Mouse (Mus musculus): ENCODE data around the gene Gsg1l.

Gsg1l gene

GRCm38 (mm10) chr7:126031598-126032364, 50.4 kb downstream of the Gsg1l start:
- no peak for DNase-seq (ENCODE audit: low read depth, low spot score)

GRCm38 (mm10) chr7:126027410-126027809, 54.8 kb downstream of the Gsg1l start:
- DNase-seq (ENCODE audit: low read depth, low spot score): no peak

GRCm38 (mm10) chr7:126026600-126026999, 55.6 kb downstream of the Gsg1l start:
- DNase-seq (ENCODE audit: low read depth, low spot score): no peak

- DNase-seq (ENCODE audit: low read depth, low spot score): no peak
These were observed 62.2 kb downstream of the Gsg1l start for GRCm38 (mm10) chr7:126019966-126020365.

GRCm38 (mm10) chr7:126019321-126019720, 62.9 kb downstream of the Gsg1l start:
- peak; percentile 40 for DNase-seq (ENCODE audit: low read depth, low spot score)

- DNase-seq (ENCODE audit: low read depth, low spot score): no peak
These were observed 64.8 kb downstream of the Gsg1l start for GRCm38 (mm10) chr7:126017455-126017854.

- no peak for DNase-seq (ENCODE audit: low read depth, low spot score)
These were observed 69.7 kb downstream of the Gsg1l start for GRCm38 (mm10) chr7:126012325-126013021.

- no peak for DNase-seq (ENCODE audit: low read depth, low spot score)
These were observed 73.4 kb downstream of the Gsg1l start for GRCm38 (mm10) chr7:126008789-126009148.

- no peak for DNase-seq (ENCODE audit: low read depth, low spot score)
These were observed 73.9 kb downstream of the Gsg1l start for GRCm38 (mm10) chr7:126008139-126008788.

- DNase-seq (ENCODE audit: low read depth, low spot score): peak; percentile 21
These were observed 74.9 kb downstream of the Gsg1l start for GRCm38 (mm10) chr7:126007132-126007910.

- no peak for DNase-seq (ENCODE audit: low read depth, low spot score)
These were observed 76.9 kb downstream of the Gsg1l start for GRCm38 (mm10) chr7:126005274-126005673.

GRCm38 (mm10) chr7:126001683-126002082, 80.5 kb downstream of the Gsg1l start:
- DNase-seq (ENCODE audit: low read depth, low spot score): no peak

GRCm38 (mm10) chr7:125999921-126000320, 82.3 kb downstream of the Gsg1l start:
- no peak for DNase-seq (ENCODE audit: low read depth, low spot score)

- no peak for DNase-seq (ENCODE audit: low read depth, low spot score)
These were observed 86.1 kb downstream of the Gsg1l start for GRCm38 (mm10) chr7:125996151-125996550.

- no peak for DNase-seq (ENCODE audit: low read depth, low spot score)
These were observed 89.8 kb downstream of the Gsg1l start for GRCm38 (mm10) chr7:125992356-125992891.

- DNase-seq (ENCODE audit: low read depth, low spot score): no peak
These were observed 90.4 kb downstream of the Gsg1l start for GRCm38 (mm10) chr7:125991846-125992245.

- DNase-seq (ENCODE audit: low read depth, low spot score): no peak
These were observed 92.2 kb downstream of the Gsg1l start for GRCm38 (mm10) chr7:125989969-125990368.

GRCm38 (mm10) chr7:125989489-125989888, 92.7 kb downstream of the Gsg1l start:
- no peak for DNase-seq (ENCODE audit: low read depth, low spot score)

GRCm38 (mm10) chr7:125988326-125988725, 93.9 kb downstream of the Gsg1l start:
- no peak for DNase-seq (ENCODE audit: low read depth, low spot score)

GRCm38 (mm10) chr7:125987117-125987516, 95.1 kb downstream of the Gsg1l start:
- no peak for DNase-seq (ENCODE audit: low read depth, low spot score)

- peak; percentile 52 for DNase-seq (ENCODE audit: low read depth, low spot score)
These were observed 96.6 kb downstream of the Gsg1l start for GRCm38 (mm10) chr7:125985565-125985964.

Data from forelimb bud, embryonic 11.5 days (tissue).